Mouse (Mus musculus) forebrain, embryonic 14.5 days (tissue): ENCODE measurements around the gene Patj. TPM values are rescaled to one million over a fixed set of nuclear protein-coding genes. Genes with fewer than 3 reads are reported as not detected.
A peak's percentile ranks its signal among the peaks of the same experiment; 100 is the strongest.

ENCODE experiments used
- ATAC-seq: fragments of 200-750 bp; cut with Nextera tagmentation; 2 replicates; pipeline ENCODE4 v1.8.0; 2017; ENCODE audit warnings: mild to moderate bottlenecking, moderate library complexity
- DNase-seq: peaks from one replicate; pipeline ENCODE4 v3.0.0-alpha.2; 2015; ENCODE audit warnings: low spot score
- H3K27ac ChIP-seq: fragments of 300-500 bp; sonication (generic); 2 replicates; pipeline ENCODE4 v1.5.1; 2014; ENCODE audit warnings: low read depth, mild to moderate bottlenecking, control low read depth, low read length, moderate library complexity
- H3K27me3 ChIP-seq: fragments of 300-500 bp; sonication (generic); replicated peaks from 2 replicates; pipeline ENCODE4 v1.6.1; 2014; ENCODE audit warnings: low read length, control low read depth, mixed read lengths; ENCODE audit not compliant: control insufficient read depth, insufficient read depth
- H3K36me3 ChIP-seq: fragments of 300-500 bp; sonication (generic); 2 replicates; pipeline ENCODE4 v1.6.1; 2014; ENCODE audit warnings: low read length, control low read depth; ENCODE audit not compliant: control insufficient read depth, insufficient read depth
- H3K4me1 ChIP-seq: fragments of 300-500 bp; sonication (generic); 2 replicates; pipeline ENCODE4 v1.6.1; 2014; ENCODE audit warnings: antibody characterized with exemption, low read length, control low read depth; ENCODE audit not compliant: control insufficient read depth, insufficient read depth
- H3K4me2 ChIP-seq: fragments of 300-500 bp; sonication (generic); 2 replicates; pipeline ENCODE4 v1.6.1; 2014; ENCODE audit warnings: mild to moderate bottlenecking, control low read depth, low read length
- H3K4me3 ChIP-seq: fragments of 300-500 bp; sonication (generic); 2 replicates; pipeline ENCODE4 v1.5.1; 2014; ENCODE audit warnings: low read depth, low read length, control low read depth
- H3K9ac ChIP-seq: fragments of 300-500 bp; sonication (generic); 2 replicates; pipeline ENCODE4 v1.6.1; 2014; ENCODE audit warnings: mild to moderate bottlenecking, low read length, control low read depth, moderate library complexity
- H3K9me3 ChIP-seq: fragments of 300-500 bp; sonication (generic); replicated peaks from 2 replicates; pipeline ENCODE4 v1.6.1; 2016; ENCODE audit warnings: low read length, control low read depth, mixed read lengths; ENCODE audit not compliant: control insufficient read depth
- WGBS: fragments of 180-500 bp; shearing (Covaris S2); extraction: QIAGEN DNeasy Blood & Tissue Kit; methylation state at CpG from one replicate; pipeline ENCODE4 v1.1.7; 2014; 5-methylcytosine and 5-hydroxymethylcytosine counted together
- polyA plus RNA-seq: library from polyadenylated mRNA; unstranded; fragments of >200 nt; fragmentation: Nextera tagmentation; extraction: Ambion mirVana; gene quantifications from 2 replicates; pipeline ENCODE4 v1.2.1, GENCODE M21; 2014

Gene Patj
- polyA plus RNA-seq, 1 experiment from 2014 or later, result 7.1 TPM

DNA sequence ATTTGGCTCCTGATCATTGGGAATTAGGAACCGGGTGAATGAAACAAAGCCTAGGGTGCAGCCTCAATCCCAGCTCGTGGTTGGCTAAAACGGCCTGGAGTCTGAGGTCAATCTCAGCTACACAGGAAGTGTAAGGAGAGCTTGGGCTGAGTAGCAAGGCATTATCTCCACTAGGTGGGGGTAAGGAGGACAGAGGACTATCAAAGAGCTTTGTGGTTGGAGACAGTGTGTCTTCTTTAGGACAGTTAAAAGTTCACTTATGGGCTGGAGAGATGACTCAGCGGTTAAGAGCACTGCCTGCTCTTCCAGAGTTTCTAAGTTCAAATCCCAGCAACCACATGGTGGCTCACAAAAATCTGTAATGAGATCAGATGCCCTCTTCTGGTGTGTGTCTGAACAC, 329.9 kb downstream of the Patj start:
- Histone ChIP-seq H3K4me2 (no peak overlapping the region), H3K9me3 (no peaks in the 10 kb centered on the region), H3K27me3 (peaks cover 33% of the 10 kb centered on the region), H3K36me3 (no peaks in the 10 kb centered on the region), H3K4me1 (peaks cover 9% of the 10 kb centered on the region; the same call in 1 of the 2 replicates), H3K9ac (no peak overlapping the region), H3K27ac (no peak overlapping the region), H3K4me3 (no peak overlapping the region)
- ATAC-seq, result no peak
- WGBS, result 41% methylated on average over 4 of the region's 4 CpGs
- no peak for DNase-seq

DNA sequence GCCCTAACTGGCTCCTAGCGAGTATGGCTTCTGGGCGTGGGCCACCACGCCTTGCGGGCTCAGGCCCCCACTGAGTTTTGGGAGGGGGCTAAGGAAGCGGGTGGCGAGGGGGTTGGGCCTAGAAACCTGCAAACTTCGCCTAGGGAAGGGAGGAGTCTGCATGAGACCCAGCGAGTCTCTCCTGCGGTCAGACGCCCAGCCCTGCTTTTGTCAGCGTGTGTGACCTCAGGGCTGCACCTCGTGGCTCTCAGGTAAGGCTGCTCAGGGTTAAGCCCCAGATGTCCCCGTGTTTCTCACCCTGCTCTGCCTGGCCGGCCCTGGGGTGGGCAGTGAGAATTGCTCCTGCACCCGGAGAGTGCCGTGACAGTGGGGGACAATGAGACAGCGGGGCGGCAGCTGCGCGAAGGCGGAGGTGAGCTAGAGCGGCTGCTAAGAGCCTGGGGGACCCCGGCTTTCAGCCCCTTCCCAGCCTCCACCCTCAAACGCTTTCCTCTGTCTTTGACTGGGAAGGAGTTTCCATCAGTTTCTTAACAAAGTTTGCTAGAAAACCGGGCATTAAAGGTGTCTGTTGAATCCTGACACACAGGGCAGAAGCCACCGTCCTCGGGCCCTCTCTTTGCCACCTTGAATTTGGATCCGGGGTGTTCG, 331.1 kb downstream of the Patj start, which contains the start of gene L1td1:
Gene L1td1, plus strand, starts transcription at position 145 of the 648 bp plus-strand sequence.
- peak within 1 kb of the TSS; percentile 21 for H3K4me3 ChIP-seq
- ATAC-seq, result 0 out of 2 replicates have a peak, but pooled peaks have one; percentile 13
- peak within 1 kb of the TSS; percentile 50 for H3K9ac ChIP-seq
- no peak within 1 kb of the TSS for H3K27ac ChIP-seq
- H3K9me3 ChIP-seq, result no peaks in the 10 kb centered on the region
- peaks cover 33% of the 10 kb centered on the region for H3K27me3 ChIP-seq
- no peak for DNase-seq
- 5% methylated on average over 29 of the region's 29 CpGs for WGBS
- H3K36me3 ChIP-seq, result no peaks in the 10 kb centered on the region
- peaks cover 9% of the 10 kb centered on the region; the same call in 1 of the 2 replicates for H3K4me1 ChIP-seq
- H3K4me2 ChIP-seq, result peak within 1 kb of the TSS; percentile 50

DNA sequence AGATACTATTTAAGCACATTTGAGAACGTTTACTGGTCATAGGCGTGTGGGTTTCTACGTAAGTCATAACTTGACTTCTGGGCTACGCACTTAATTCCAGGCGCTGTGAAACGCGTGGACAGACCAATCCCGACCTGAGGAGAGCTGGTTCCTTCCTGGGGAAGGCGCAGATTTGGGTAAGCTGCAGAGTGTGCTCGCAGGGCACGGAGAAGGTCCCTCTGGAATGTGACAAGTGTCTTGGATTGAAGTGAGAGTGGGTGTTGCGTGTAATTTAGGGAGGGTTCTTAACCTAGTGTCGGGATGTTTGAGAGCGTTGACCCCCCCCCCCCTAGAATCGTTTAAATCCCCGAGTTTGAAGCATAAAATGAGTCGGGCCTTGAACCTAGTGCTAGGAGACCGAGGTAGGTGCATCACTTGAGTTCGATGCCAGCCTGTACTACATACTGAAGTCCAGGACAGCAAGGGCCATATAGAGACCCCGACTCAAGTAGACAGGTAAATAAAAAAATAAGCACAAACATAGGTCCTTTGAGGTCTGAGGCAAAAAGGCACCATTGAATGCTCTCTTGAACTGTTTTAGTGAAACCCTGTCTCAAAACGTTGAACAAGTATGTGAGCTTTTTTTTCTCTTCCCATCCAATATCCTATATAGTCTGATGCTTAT, 331.8 kb downstream of the Patj start:
- Histone ChIP-seq H3K9me3 (no peaks in the 10 kb centered on the region), H3K36me3 (no peaks in the 10 kb centered on the region), H3K9ac (no peak overlapping the region), H3K27me3 (peaks cover 33% of the 10 kb centered on the region), H3K4me2 (peak overlapping the region; percentile 50), H3K27ac (no peak overlapping the region), H3K4me3 (peak overlapping the region; percentile 21), H3K4me1 (peaks cover 9% of the 10 kb centered on the region; the same call in 1 of the 2 replicates)
- WGBS, result 4% methylated on average over 21 of the region's 21 CpGs
- DNase-seq, result no peak
- ATAC-seq, result no peak

- no peak overlapping the region for H3K27ac ChIP-seq
- no peaks in the 10 kb centered on the region for H3K9me3 ChIP-seq
- peak overlapping the region; percentile 18 for H3K4me2 ChIP-seq
- no peak overlapping the region for H3K4me3 ChIP-seq
- ATAC-seq, result no peak
- DNase-seq, result no peak
- no peaks in the 10 kb centered on the region for H3K36me3 ChIP-seq
- peaks cover 33% of the 10 kb centered on the region for H3K27me3 ChIP-seq
- H3K9ac ChIP-seq, result no peak overlapping the region
- peaks cover 9% of the 10 kb centered on the region; the same call in 1 of the 2 replicates for H3K4me1 ChIP-seq
- WGBS, result 2% methylated on average over 10 of the region's 10 CpGs
Measured at GRCm38 (mm10) chr4:98727959-98728347, 332.4 kb downstream of the Patj start.

- ATAC-seq (no peak), DNase-seq (no peak)
- peaks cover 33% of the 10 kb centered on the region for H3K27me3 ChIP-seq
- H3K4me3 ChIP-seq, result no peak overlapping the region
- WGBS, result 68% methylated on average over 7 of the region's 7 CpGs
- no peaks in the 10 kb centered on the region for H3K36me3 ChIP-seq
- no peak overlapping the region for H3K4me2 ChIP-seq
- peaks cover 9% of the 10 kb centered on the region; the same call in 1 of the 2 replicates for H3K4me1 ChIP-seq
- H3K9me3 ChIP-seq, result no peaks in the 10 kb centered on the region
- no peak overlapping the region for H3K9ac ChIP-seq
- no peak overlapping the region for H3K27ac ChIP-seq
Measured at GRCm38 (mm10) chr4:98728716-98729115, 333.1 kb downstream of the Patj start.

DNA sequence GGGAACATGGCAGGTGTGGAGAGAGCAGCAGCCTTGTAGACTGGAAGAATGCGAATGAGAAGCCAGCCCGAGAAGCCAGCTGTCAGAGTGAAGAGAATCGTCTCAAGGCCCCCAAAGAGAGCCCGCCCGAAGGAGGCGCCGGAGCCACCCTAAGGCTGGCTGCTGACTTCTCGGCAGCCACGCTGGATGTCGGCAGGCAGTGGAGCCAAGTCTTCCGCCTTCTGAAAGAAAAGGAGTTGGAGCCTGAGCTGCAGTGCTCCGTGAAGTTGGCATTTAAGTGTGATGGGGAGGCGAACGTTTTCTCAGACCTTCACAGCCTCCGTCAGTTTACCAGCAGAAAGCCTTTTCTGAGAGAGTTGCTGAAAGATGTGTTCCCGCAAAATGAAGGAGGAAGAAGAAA, 338.1 kb downstream of the Patj start:
- no peak overlapping the region for H3K27ac ChIP-seq
- no peak overlapping the region for H3K4me2 ChIP-seq
- DNase-seq, result no peak
- WGBS, result 98% methylated on average over 16 of the region's 16 CpGs
- no peaks in the 10 kb centered on the region for H3K36me3 ChIP-seq
- H3K9me3 ChIP-seq, result no peaks in the 10 kb centered on the region
- H3K27me3 ChIP-seq, result peaks cover 4% of the 10 kb centered on the region
- ATAC-seq, result no peak
- H3K4me3 ChIP-seq, result no peak overlapping the region
- H3K9ac ChIP-seq, result no peak overlapping the region
- no peaks in the 10 kb centered on the region for H3K4me1 ChIP-seq

DNA sequence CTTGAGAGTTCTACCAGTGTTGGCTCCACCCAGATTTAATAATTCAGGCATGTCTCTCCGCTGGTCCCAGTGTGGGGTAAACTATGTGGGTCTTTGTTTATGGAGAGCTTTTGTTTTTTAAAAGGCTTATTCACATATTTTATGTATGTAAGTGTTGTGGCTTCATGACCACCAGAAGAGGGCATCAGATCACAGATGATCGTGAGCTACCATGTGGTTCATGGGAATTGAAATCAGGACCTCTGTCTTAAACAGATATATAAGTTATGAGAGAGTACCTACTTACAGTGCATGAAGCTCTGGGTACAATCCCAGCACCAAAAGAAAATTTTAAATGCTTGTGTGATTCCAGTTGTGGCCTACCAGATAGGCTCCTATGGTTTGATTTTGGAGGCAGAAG, 344.2 kb downstream of the Patj start:
- no peaks in the 10 kb centered on the region for H3K27me3 ChIP-seq
- ATAC-seq, result no peak
- H3K36me3 ChIP-seq, result no peaks in the 10 kb centered on the region
- WGBS, result 41% methylated on average over 2 of the region's 2 CpGs
- DNase-seq, result peak; percentile 70
- H3K4me3 ChIP-seq, result no peak overlapping the region
- H3K27ac ChIP-seq, result no peak overlapping the region
- no peak overlapping the region for H3K9ac ChIP-seq
- no peaks in the 10 kb centered on the region for H3K9me3 ChIP-seq
- H3K4me1 ChIP-seq, result no peaks in the 10 kb centered on the region
- H3K4me2 ChIP-seq, result no peak overlapping the region

- no peak for DNase-seq
- ATAC-seq, result no peak
- Histone ChIP-seq H3K27me3 (no peaks in the 10 kb centered on the region), H3K9ac (no peak overlapping the region), H3K4me2 (no peak overlapping the region), H3K4me1 (no peaks in the 10 kb centered on the region), H3K9me3 (no peaks in the 10 kb centered on the region), H3K27ac (no peak overlapping the region), H3K4me3 (no peak overlapping the region), H3K36me3 (no peaks in the 10 kb centered on the region)
- WGBS, result 69% methylated on average over 3 of the region's 3 CpGs
Measured at GRCm38 (mm10) chr4:98743209-98743905, 347.8 kb downstream of the Patj start.

GRCm38 (mm10) chr4:98743906-98744210, 348.3 kb downstream of the Patj start:
- H3K4me2 ChIP-seq, result no peak overlapping the region
- ATAC-seq (no peak), DNase-seq (no peak)
- H3K27ac ChIP-seq, result no peak overlapping the region
- no peaks in the 10 kb centered on the region for H3K9me3 ChIP-seq
- no peak overlapping the region for H3K9ac ChIP-seq
- 26% methylated on average over 7 of the region's 7 CpGs for WGBS
- no peak overlapping the region for H3K4me3 ChIP-seq
- no peaks in the 10 kb centered on the region for H3K36me3 ChIP-seq
- H3K4me1 ChIP-seq, result no peaks in the 10 kb centered on the region
- no peaks in the 10 kb centered on the region for H3K27me3 ChIP-seq
